Mouse (Mus musculus) kidney, postnatal 36 days (tissue): ENCODE data around the gene Tcf25.
A peak's percentile ranks its signal among the peaks of the same experiment; 100 is the strongest.
"Not testable (repeated sequence)": the region's sequence is repeated elsewhere in the genome, so short reads cannot be mapped to it uniquely, and the experiment has no call there.

Source experiments
- DNase-seq, 2 experiments: peaks; one replicate each; pipeline ENCODE4 v3.0.0; 2021 to 2022; ENCODE audit warnings: mixed read lengths in 2 of 2

Tcf25 gene

GRCm38 (mm10) chr8:123431616-123432365 is 58.2 kb downstream of the Tcf25 start:
- no peak for DNase-seq

GRCm38 (mm10) chr8:123432381-123432780 is 58.8 kb downstream of the Tcf25 start:
- DNase-seq = no peak

DNA sequence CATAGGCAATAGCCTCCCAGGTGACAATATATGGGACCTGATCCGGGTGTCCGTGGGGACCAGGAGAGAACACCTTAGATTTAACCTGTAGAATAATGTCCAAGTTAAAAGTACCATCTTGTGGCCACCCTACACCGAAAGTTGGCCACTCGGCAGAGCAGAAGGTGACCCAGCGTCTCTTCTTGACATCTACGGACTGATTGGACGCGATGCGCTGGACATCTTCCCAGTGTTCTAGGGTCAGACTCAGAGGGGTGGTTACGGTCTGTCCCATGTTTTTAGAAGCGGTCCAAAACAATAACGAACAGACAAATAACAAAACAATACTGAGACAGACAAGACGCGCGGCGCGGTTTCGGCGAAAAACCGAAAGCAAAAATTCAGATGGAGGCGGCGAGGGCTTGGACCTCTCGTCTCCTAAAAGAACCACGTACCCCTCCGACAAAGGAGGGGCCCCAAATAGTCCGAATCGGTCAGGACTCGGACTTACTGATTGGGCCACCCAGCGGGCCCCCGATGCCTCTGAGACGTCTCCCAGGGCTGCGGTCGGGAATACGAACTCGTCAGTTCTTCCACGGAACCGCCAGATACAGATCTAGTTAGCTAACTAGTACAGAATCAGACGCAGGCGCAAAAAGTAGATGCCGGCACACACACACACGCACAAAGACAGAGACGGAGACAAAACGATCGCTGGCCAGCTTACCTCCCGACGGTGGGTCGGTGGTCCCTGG is 59.9 kb downstream of the Tcf25 start:
- not testable (repeated sequence) for DNase-seq

DNA sequence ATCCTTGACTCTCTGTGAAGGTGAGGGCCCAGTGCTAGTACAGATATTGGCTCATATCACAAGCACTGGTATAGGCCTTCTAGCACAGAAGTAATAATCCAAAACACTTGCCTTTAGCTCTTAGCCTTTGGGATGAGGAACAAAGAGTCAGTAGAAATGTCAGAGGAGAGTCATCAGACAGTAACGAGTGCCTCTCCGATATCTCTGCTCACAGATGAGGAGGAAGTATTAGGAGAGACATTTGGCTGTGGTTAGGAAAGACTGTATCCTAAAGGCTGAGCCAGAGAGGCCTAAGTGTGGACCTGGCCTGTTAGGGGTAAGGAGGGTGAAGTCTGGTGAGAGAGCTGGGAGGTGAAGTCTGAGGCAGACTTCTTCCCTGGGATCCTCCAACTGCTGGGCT is 68.2 kb downstream of the Tcf25 start:
- no peak for DNase-seq

DNA sequence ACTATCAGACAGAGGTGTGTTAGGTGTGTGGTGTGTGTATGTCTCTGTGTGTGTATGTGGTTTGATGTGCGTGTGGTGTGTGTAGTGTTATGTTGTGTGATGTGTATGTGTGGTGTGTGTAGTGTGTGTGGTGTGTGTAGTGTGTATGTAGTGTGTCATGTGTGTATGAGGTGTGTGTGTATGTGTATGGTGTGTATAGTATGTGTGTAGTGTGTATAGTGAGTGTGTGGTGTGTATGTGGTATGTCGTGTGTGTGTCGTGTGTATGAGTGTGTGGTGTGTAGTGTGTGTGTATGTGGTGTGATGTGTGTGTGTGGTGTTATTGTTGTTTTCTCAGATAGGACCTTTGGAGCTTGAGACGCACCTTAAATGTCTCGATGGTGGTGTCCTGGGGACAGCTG is 68.8 kb downstream of the Tcf25 start:
- DNase-seq = no peak

DNA sequence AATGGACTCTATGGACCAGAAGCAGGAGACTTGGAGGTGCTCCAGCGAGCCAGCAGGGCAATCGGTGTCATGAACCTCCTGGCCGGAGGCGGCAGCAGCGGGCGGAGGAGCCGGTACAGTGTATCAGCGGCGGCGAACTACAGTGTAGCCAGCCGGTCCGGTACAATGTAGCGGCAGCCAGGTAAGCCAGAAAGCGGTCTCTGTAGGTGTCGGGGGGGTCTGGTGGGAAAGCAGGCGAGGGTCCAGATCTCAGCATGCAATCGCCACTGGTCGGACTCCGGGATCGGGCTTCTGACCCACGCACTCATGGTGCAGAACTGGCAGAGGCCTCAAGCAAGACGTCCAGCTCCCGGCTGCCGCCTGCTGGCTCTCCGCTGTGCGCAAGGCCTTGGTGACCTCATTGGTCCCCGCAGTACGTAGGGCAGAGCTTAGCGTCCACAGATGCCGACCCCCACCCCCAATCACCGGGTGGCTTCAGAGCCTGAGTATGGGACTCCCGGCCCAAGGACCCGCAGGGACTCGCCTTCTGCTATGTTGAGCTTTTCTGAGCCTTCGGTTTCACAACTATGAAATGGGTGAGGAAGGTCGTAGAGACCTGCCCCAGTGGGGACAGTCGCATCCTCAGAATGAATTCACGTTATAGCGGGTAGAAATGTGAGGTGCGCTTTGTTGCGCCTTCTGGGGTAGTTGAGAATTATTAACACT is 69.5 kb downstream of the Tcf25 start:
- peak; percentile 96 to 99 for DNase-seq

DNA sequence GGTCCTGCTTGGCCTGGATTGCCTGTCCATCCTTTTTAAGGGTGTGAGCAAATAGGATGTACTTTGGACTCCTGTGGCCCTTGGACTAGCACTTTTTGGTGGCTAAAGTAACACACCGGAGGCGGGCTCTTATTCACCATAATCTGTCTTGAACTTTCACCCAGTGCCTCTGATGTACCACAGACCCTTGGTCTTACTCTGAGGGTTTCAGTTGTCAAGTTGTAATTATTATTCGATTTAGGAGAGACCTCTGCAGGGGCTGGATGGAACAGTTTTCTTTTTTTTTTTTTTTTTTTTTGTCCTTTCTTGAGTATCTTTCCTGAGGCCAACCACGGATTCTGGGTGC is 70.0 kb downstream of the Tcf25 start:
- DNase-seq = peak; percentile 69 to 90

DNA sequence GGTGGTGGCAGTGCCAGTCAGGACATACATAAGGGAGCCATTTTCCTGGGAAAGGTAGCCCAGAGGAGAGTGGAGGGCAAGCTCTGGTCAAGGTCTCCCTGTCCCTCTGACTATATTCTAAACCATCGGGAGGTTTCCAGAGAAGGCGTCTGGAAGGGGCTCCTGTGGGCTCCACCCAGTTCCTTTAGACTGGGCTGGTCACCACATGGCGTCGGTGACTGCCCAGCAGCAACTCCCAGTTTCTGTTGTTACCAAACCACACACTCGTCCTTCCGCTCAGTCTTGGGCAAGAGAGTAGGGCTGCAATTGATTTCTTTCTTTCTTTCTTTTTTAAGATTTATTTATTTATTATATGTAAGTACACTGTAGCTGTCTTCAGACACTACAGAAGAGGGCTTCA is 70.6 kb downstream of the Tcf25 start:
- peak in 1 of 2 experiments; percentile 12 for DNase-seq

DNA sequence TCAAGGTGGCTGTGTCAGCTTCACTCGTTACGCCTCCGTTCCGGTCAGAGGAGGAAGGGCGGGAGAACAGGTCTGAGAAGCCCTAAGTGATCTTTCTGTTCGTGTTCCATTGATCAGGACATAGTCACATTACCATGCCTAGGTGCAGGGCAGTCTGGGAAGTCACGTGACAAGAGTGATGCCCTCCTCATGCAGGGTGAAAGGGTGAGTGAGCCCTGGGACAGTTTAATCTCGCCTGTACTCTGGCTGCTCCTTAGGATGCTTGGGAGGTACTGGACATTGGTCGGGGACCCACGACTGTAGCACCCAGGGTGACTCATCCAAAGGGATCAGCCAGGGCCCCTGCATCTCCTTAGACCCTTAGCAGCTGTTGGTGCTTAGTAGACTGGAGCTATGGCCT is 72.4 kb downstream of the Tcf25 start:
- DNase-seq = peak; percentile 42 to 50

- no peak for DNase-seq
These were observed 73.2 kb downstream of the Tcf25 start for GRCm38 (mm10) chr8:123446799-123447198.

- no peak for DNase-seq
These were observed 77.2 kb downstream of the Tcf25 start for GRCm38 (mm10) chr8:123450783-123451182.

- not testable (repeated sequence) for DNase-seq
These were observed 78.2 kb downstream of the Tcf25 start for GRCm38 (mm10) chr8:123451747-123452146.

GRCm38 (mm10) chr8:123452149-123452548 is 78.6 kb downstream of the Tcf25 start:
- no peak for DNase-seq

- no peak for DNase-seq
These were observed 79.7 kb downstream of the Tcf25 start for GRCm38 (mm10) chr8:123453291-123453690.
